Mouse (Mus musculus): ENCODE measurements around the gene Aprt. TPM values are rescaled to one million over a fixed set of nuclear protein-coding genes. Genes with fewer than 3 reads are reported as not detected.
A peak's percentile ranks its signal among the peaks of the same experiment; 100 is the strongest.

Gene Aprt
- total and polyA plus RNA-seq, 3 experiments: 516 to 561 (median 524) TPM

- TF ChIP-seq ELF1 (IDR thresholded peaks at IDR 0.05; ENCODE audit: low read depth, low read length): peak; percentile 96
- TF ChIP-seq ZMIZ1 (IDR thresholded peaks at IDR 0.05; ENCODE audit: low read depth, low read length): peak; percentile 85; the same call in 1 of the 2 replicates
- TF ChIP-seq BHLHE40 (IDR thresholded peaks at IDR 0.05; ENCODE audit: low read depth, low read length): peak; percentile 69
- TF ChIP-seq MAZ (IDR thresholded peaks at IDR 0.05; ENCODE audit: low read depth, low read length): peak; percentile 59; the same call in 1 of the 2 replicates
- peak; percentile 57; the same call in 1 of the 2 replicates for TF ChIP-seq POLR2AphosphoS2 (IDR thresholded peaks at IDR 0.05; ENCODE audit: low read depth, low read length)
- TF ChIP-seq CHD2 (IDR thresholded peaks at IDR 0.05; ENCODE audit: low read length): peak; percentile 49; the same call in 1 of the 2 replicates
- TF ChIP-seq KAT2A (IDR thresholded peaks at IDR 0.05; ENCODE audit: insufficient replicate concordance, low read length): peak; percentile 57; the same call in 1 of the 2 replicates
- TF ChIP-seq IRF4 (IDR thresholded peaks at IDR 0.05; ENCODE audit: low read depth, low read length): peak; percentile 47; the same call in 1 of the 2 replicates
- TF ChIP-seq POLR2A (IDR thresholded peaks at IDR 0.05; ENCODE audit: low read depth, low read length): peak; percentile 84
- TF ChIP-seq RCOR1 (conservative IDR thresholded peaks at IDR 0.05; ENCODE audit: low read depth, low read length): no peak
- no peak for TF ChIP-seq ZC3H11A (IDR thresholded peaks at IDR 0.05; ENCODE audit: low read depth, low read length)
- TF ChIP-seq MAX (IDR thresholded peaks at IDR 0.05; ENCODE audit: low read length): peak; percentile 72
- 0 out of 2 replicates have a peak, but pooled peaks have one; percentile 12 for TF ChIP-seq USF1 (IDR thresholded peaks at IDR 0.05; ENCODE audit: low read depth, low read length)
- TF ChIP-seq TCF12 (IDR thresholded peaks at IDR 0.05; ENCODE audit: low read depth, low read length): peak; percentile 79
- peak; percentile 67; the same call in 1 of the 2 replicates for TF ChIP-seq MYC (IDR thresholded peaks at IDR 0.05; ENCODE audit: low read depth, low read length)
- TF ChIP-seq EP300 (IDR thresholded peaks at IDR 0.05; ENCODE audit: low read length): no peak
- TF ChIP-seq MEF2A (IDR thresholded peaks at IDR 0.05; ENCODE audit: borderline replicate concordance, low read depth, low read length): peak; percentile 25; the same call in 1 of the 2 replicates
- TF ChIP-seq RAD21 (IDR thresholded peaks at IDR 0.05; ENCODE audit: low read depth, low read length): no peak
- TF ChIP-seq MXI1 (IDR thresholded peaks at IDR 0.05; ENCODE audit: low read depth, low read length): peak; percentile 65; the same call in 1 of the 2 replicates
- TF ChIP-seq TBP (conservative IDR thresholded peaks at IDR 0.05; ENCODE audit: low read depth, low read length): 0 out of 2 replicates have a peak, but pooled peaks have one; percentile 50
- TF ChIP-seq ZNF384 (IDR thresholded peaks at IDR 0.05; ENCODE audit: low read depth, low read length): no peak
- TF ChIP-seq NELFE (IDR thresholded peaks at IDR 0.05; ENCODE audit: low read depth, low read length): peak; percentile 86
- peak; percentile 38 for TF ChIP-seq ETS1 (conservative IDR thresholded peaks at IDR 0.05; ENCODE audit: low read depth, low read length)
- peak; percentile 80 for TF ChIP-seq SIN3A (IDR thresholded peaks at IDR 0.05; ENCODE audit: low read length)
- peak; percentile 69 for TF ChIP-seq HCFC1 (IDR thresholded peaks at IDR 0.05; ENCODE audit: low read depth, low read length)
- peak; percentile 44; the same call in 1 of the 2 replicates for TF ChIP-seq NRF1 (IDR thresholded peaks at IDR 0.05; ENCODE audit: low read depth, low read length)
- no peak for TF ChIP-seq JUN (IDR thresholded peaks at IDR 0.05; ENCODE audit: insufficient read depth, low read depth, low read length)
- Histone ChIP-seq H3K9me3 (replicated peaks; ENCODE audit: low read length) (no peaks in the 10 kb centered on the region), H3K27ac (ENCODE audit: insufficient read depth, low read depth) (peak overlapping the region; percentile 59), H3K4me2 (ENCODE audit: insufficient read depth, low read depth, poor library complexity, severe bottlenecking) (peak overlapping the region; percentile 84), H3K9ac (ENCODE audit: insufficient read depth, low read depth) (peak overlapping the region; percentile 90), H3K4me1 (ENCODE audit: control insufficient read depth in 1 of 2, insufficient read depth in 2 of 2) (peaks cover 12 to 43% of the 10 kb centered on the region in 2 experiments), H3K36me3 (replicated peaks in 1 of 2; ENCODE audit: control insufficient read depth in 1 of 2, insufficient read depth in 1 of 2, low read length in 1 of 2) (no peaks in the 10 kb centered on the region), H3K27me3 (replicated peaks) (no peaks in the 10 kb centered on the region), H3K79me2 (replicated peaks; ENCODE audit: control insufficient read depth, extremely low read depth, insufficient read depth, poor library complexity, severe bottlenecking) (no peaks in the 10 kb centered on the region), H3K4me3 (replicated peaks in 1 of 3; ENCODE audit: low read depth in 2 of 3, low read length in 2 of 3, poor library complexity in 1 of 3) (peak overlapping the region; percentile 63 to 79 (median 71))
- dilution Hi-C loops (cut with MboI; ENCODE audit: extremely low pct_ligation_motif_present, extremely low pct_unique_long_range_greater_than_20kb, low sequenced_read_pairs): no loop called here
- in situ Hi-C loops (cut with MboI; ENCODE audit: low pct_ligation_motif_present, low pct_unique_long_range_greater_than_20kb, low sequenced_read_pairs): no loop called here
- peak; percentile 87 for DNase-seq (ENCODE audit: extremely low read depth)
Measured at GRCm38 (mm10) chr8:122556030-122557009, 20.4 kb downstream of the Aprt start.

Data from CH12.LX (cell line).